In the genomic region with DNA sequence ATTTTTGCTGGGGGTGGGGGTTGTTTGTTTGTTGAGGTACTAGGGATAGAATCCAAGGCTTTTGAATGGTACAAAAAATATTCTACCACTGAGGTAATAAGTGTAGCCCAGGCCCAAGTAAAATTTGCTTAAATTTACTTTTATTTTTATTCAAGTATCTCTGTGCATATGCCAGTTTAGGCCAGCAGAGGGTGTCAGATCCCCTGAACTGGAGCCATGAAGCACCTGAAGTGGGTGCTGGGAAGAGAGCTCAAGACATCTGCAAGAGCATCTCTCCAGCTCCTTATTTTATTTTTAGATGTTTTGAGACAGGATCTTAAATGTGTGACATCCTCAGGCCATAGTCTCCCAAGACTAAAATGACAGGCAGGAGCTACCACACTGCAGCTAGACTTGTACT, we compare ENCODE assay signal across 8 mouse cellular contexts. TPM values are rescaled to one million over a fixed set of nuclear protein-coding genes. Genes with fewer than 3 reads are reported as not detected.
DNase-seq lines count a peak whose midpoint lies in the region; ATAC-seq and TF ChIP-seq lines count a peak whose summit lies in the region.
"Had no signal": no experiment of that assay in that cellular context is flagged by ENCODE, and none has a peak within 500 bp of the region (broad histone marks: within the 10 kb centered on the region; RNA-seq: fewer than 3 reads in every experiment).

No protein-coding gene starts in this region.

- peak; percentile 68 for TF ChIP-seq CTCF in kidney, postnatal 0 days (IDR thresholded peaks at IDR 0.05; ENCODE audit: low read depth)
- TF ChIP-seq CTCF in MEL (IDR thresholded peaks at IDR 0.05 in 2 of 3, conservative IDR thresholded peaks at IDR 0.05 in 1 of 3; ENCODE audit: control insufficient read depth in 1 of 3, insufficient read depth in 1 of 3, low read depth in 2 of 3, low read length in 3 of 3, poor library complexity in 1 of 3, severe bottlenecking in 1 of 3), result peak; percentile 39 to 64 (median 63)
- TF ChIP-seq CTCF in liver, embryonic 14.5 days (IDR thresholded peaks at IDR 0.05; ENCODE audit: low read depth), result peak; percentile 62

- no peak for TF ChIP-seq EP300 in MEL (IDR thresholded peaks at IDR 0.05; ENCODE audit: low read depth in 1 of 2, low read length in 2 of 2)
- TF ChIP-seq EP300 in liver, embryonic 14.5 days (IDR thresholded peaks at IDR 0.05; ENCODE audit: low read depth), result no peak

- ATAC-seq in kidney, postnatal 0 days (replicated peaks; ENCODE audit: low FRiP score, low read depth), result no peak
- ATAC-seq in kidney, embryonic 15.5 days (replicated peaks; ENCODE audit: low FRiP score), result no peak
- ATAC-seq in CD4-positive, CD25-positive, alpha-beta regulatory T cell, adult 4 months, result peak; percentile 13
- ATAC-seq in liver, embryonic 14.5 days (ENCODE audit: insufficient read depth), result no peak
- no peak for ATAC-seq in neural tube, embryonic 15.5 days (ENCODE audit: low FRiP score)
- ATAC-seq in monocyte, adult 5-6 weeks (replicated peaks; ENCODE audit: insufficient number of reproducible peaks, low FRiP score, low TSS enrichment, poor library complexity, severe bottlenecking), result no peak

- TF ChIP-seq POLR2A in MEL (IDR thresholded peaks at IDR 0.05; ENCODE audit: control insufficient read depth in 1 of 2, insufficient read depth in 1 of 2, low read depth in 1 of 2, low read length in 2 of 2, poor library complexity in 1 of 2), result no peak

- peaks cover 45% of the 10 kb centered on the region for H3K36me3 ChIP-seq in kidney, postnatal 0 days (ENCODE audit: insufficient read depth, low read length)
- peaks cover 67% of the 10 kb centered on the region for H3K36me3 ChIP-seq in kidney, embryonic 15.5 days
- peaks cover 17 to 49% of the 10 kb centered on the region in 2 experiments for H3K36me3 ChIP-seq in MEL (ENCODE audit: control insufficient read depth in 1 of 2, insufficient read depth in 2 of 2, low read length in 2 of 2)
- peaks cover 45% of the 10 kb centered on the region for H3K36me3 ChIP-seq in liver, embryonic 14.5 days (replicated peaks; ENCODE audit: control insufficient read depth, insufficient read depth, low read depth)
- peaks cover 57% of the 10 kb centered on the region for H3K36me3 ChIP-seq in neural tube, embryonic 15.5 days

- no peak overlapping the region for H3K4me2 ChIP-seq in kidney, postnatal 0 days (ENCODE audit: low read length)
- no peak overlapping the region for H3K4me2 ChIP-seq in kidney, embryonic 15.5 days
- no peak overlapping the region for H3K4me2 ChIP-seq in liver, embryonic 14.5 days (ENCODE audit: low read depth)
- H3K4me2 ChIP-seq in neural tube, embryonic 15.5 days, result no peak overlapping the region
- H3K4me2 ChIP-seq: limb, embryonic 15.5 days had no signal

- no peak overlapping the region for H3K27ac ChIP-seq in kidney, postnatal 0 days
- H3K27ac ChIP-seq in kidney, embryonic 15.5 days, result no peak overlapping the region
- H3K27ac ChIP-seq in MEL (ENCODE audit: control insufficient read depth, low read depth, low read length), result no peak overlapping the region
- H3K27ac ChIP-seq in liver, embryonic 14.5 days, result no peak overlapping the region
- no peak overlapping the region for H3K27ac ChIP-seq in neural tube, embryonic 15.5 days (replicated peaks)
- H3K27ac ChIP-seq: limb, embryonic 15.5 days had no signal

- no peak overlapping the region for H3K4me3 ChIP-seq in kidney, postnatal 0 days (replicated peaks; ENCODE audit: low read depth, low read length)
- no peak overlapping the region for H3K4me3 ChIP-seq in kidney, embryonic 15.5 days (replicated peaks)
- no peak overlapping the region for H3K4me3 ChIP-seq in MEL (ENCODE audit: control insufficient read depth in 1 of 2, insufficient read depth in 1 of 2, low read depth in 2 of 2, low read length in 2 of 2)
- H3K4me3 ChIP-seq in liver, embryonic 14.5 days (ENCODE audit: insufficient read depth in 1 of 2, low read depth in 2 of 2, low read length in 2 of 2), result no peak overlapping the region
- H3K4me3 ChIP-seq in neural tube, embryonic 15.5 days (replicated peaks), result no peak overlapping the region
- H3K4me3 ChIP-seq: limb, embryonic 15.5 days had no signal

- no peaks in the 10 kb centered on the region for H3K27me3 ChIP-seq in kidney, postnatal 0 days (ENCODE audit: insufficient read depth, low read length)
- H3K27me3 ChIP-seq in kidney, embryonic 15.5 days, result no peaks in the 10 kb centered on the region
- H3K27me3 ChIP-seq in MEL (ENCODE audit: control insufficient read depth in 1 of 2, insufficient read depth in 2 of 2, low read length in 2 of 2), result no peaks in the 10 kb centered on the region
- no peaks in the 10 kb centered on the region for H3K27me3 ChIP-seq in liver, embryonic 14.5 days (ENCODE audit: control insufficient read depth, insufficient read depth, low read length)
- no peaks in the 10 kb centered on the region for H3K27me3 ChIP-seq in neural tube, embryonic 15.5 days (replicated peaks)
- H3K27me3 ChIP-seq: limb, embryonic 15.5 days had no signal

- peak; percentile 37 for DNase-seq in kidney, postnatal 0 days (ENCODE audit: low spot score)
- peak; percentile 65 for DNase-seq in MEL (ENCODE audit: low read depth, low spot score)
- no peak for DNase-seq in liver, embryonic 14.5 days (ENCODE audit: low read depth in 3 of 3, low spot score in 3 of 3)

- TF ChIP-seq RAD21 in MEL (IDR thresholded peaks at IDR 0.05; ENCODE audit: low read depth, low read length), result peak; percentile 47

- no peaks in the 10 kb centered on the region for H3K9me3 ChIP-seq in kidney, postnatal 0 days (replicated peaks; ENCODE audit: low read length)
- no peaks in the 10 kb centered on the region for H3K9me3 ChIP-seq in kidney, embryonic 15.5 days (replicated peaks)
- no peaks in the 10 kb centered on the region for H3K9me3 ChIP-seq in MEL (replicated peaks; ENCODE audit: insufficient read depth, low read length)
- H3K9me3 ChIP-seq in liver, embryonic 14.5 days (ENCODE audit: control insufficient read depth, low read length), result no peaks in the 10 kb centered on the region
- H3K9me3 ChIP-seq in neural tube, embryonic 15.5 days (replicated peaks), result no peaks in the 10 kb centered on the region
- H3K9me3 ChIP-seq: limb, embryonic 15.5 days had no signal

- H3K4me1 ChIP-seq in kidney, postnatal 0 days (replicated peaks; ENCODE audit: insufficient read depth, low read length), result no peaks in the 10 kb centered on the region
- 0 out of 2 replicates have a peak, but pooled peaks cover 4% of the 10 kb centered on the region for H3K4me1 ChIP-seq in kidney, embryonic 15.5 days
- H3K4me1 ChIP-seq in MEL (ENCODE audit: control insufficient read depth in 1 of 2, insufficient read depth in 2 of 2, low read length in 2 of 2), result peaks cover 16 to 23% of the 10 kb centered on the region in 2 experiments
- H3K4me1 ChIP-seq in liver, embryonic 14.5 days (replicated peaks; ENCODE audit: control insufficient read depth in 2 of 2, insufficient read depth in 2 of 2, low read length in 1 of 2), result peaks cover 16 to 20% of the 10 kb centered on the region in 2 experiments
- H3K4me1 ChIP-seq in neural tube, embryonic 15.5 days, result no peaks in the 10 kb centered on the region
- H3K4me1 ChIP-seq: limb, embryonic 15.5 days had no signal

- H3K79me2 ChIP-seq in MEL (ENCODE audit: control insufficient read depth, insufficient read depth, low read length, poor library complexity), result peaks cover 5% of the 10 kb centered on the region

- H3K9ac ChIP-seq in kidney, postnatal 0 days (ENCODE audit: low read depth, low read length), result no peak overlapping the region
- H3K9ac ChIP-seq in kidney, embryonic 15.5 days, result no peak overlapping the region
- H3K9ac ChIP-seq in MEL (ENCODE audit: control insufficient read depth, low read depth, low read length, poor library complexity, severe bottlenecking), result no peak overlapping the region
- H3K9ac ChIP-seq in liver, embryonic 14.5 days (replicated peaks), result no peak overlapping the region
- no peak overlapping the region for H3K9ac ChIP-seq in neural tube, embryonic 15.5 days (replicated peaks)
- H3K9ac ChIP-seq: limb, embryonic 15.5 days had no signal

TF ChIP-seq in MEL, 35 proteins besides CTCF, POLR2A, EP300 and RAD21:
- TF ChIP-seq TBP (IDR thresholded peaks at IDR 0.05; ENCODE audit: low read depth, low read length) (no peak), POLR2AphosphoS5 (IDR thresholded peaks at IDR 0.05; ENCODE audit: borderline replicate concordance, low read depth, low read length) (no peak), MAX (IDR thresholded peaks at IDR 0.05; ENCODE audit: low read length) (no peak), SMC3 (IDR thresholded peaks at IDR 0.05; ENCODE audit: low read depth, low read length) (peak; percentile 67), MAZ (IDR thresholded peaks at IDR 0.05; ENCODE audit: low read depth, low read length) (no peak), JUND (IDR thresholded peaks at IDR 0.05; ENCODE audit: low read depth, low read length) (no peak)

RNA-seq across cellular contexts. Expression of a gene that starts 15.8 kb away (rescaled TPM):
- polyA plus RNA-seq in kidney, postnatal 0 days (2015; fragmentation: Nextera tagmentation; extraction: Ambion mirVana), result 63.7 and 71.2 TPM in 2 replicates
- polyA plus RNA-seq in kidney, embryonic 15.5 days (2015; fragmentation: Nextera tagmentation; extraction: Ambion mirVana), result 71.3 and 79.5 TPM in 2 replicates
- 100 to 1,000 TPM; 298 to 352 TPM for polyA plus RNA-seq in CD4-positive, CD25-positive, alpha-beta regulatory T cell, adult 4 months (2017; shearing (Covaris generic))
- total RNA-seq in MEL (2012; rRNA removed), result 68.3 and 82.3 TPM in 2 replicates
- polyA plus RNA-seq in MEL (2012; ENCODE audit: insufficient read depth in 1 of 2, insufficient read length in 2 of 2, low read depth in 1 of 2, low replicate concordance in 2 of 2, missing spikeins in 1 of 2), result 100 to 1,000 TPM in 1 of 2 experiments, not detected in 1; 134 TPM
- polyA plus RNA-seq in liver, embryonic 14.5 days (2012; rRNA removed), result 24.2 and 28.3 TPM in 2 replicates
- polyA plus RNA-seq in liver, embryonic 14.5 days (2014; fragmentation: Nextera tagmentation; extraction: Ambion mirVana), result 26.8 and 27.3 TPM in 2 replicates
- 73.5 and 78.6 TPM in 2 replicates for polyA plus RNA-seq in neural tube, embryonic 15.5 days (2015; fragmentation: Nextera tagmentation; extraction: Ambion mirVana)
- 562 to 797 TPM (median 623 TPM) in 3 replicates for total RNA-seq in monocyte, adult 5-6 weeks (2017)

RNA-seq across cellular contexts. Expression of a gene that starts 34.0 kb away (rescaled TPM):
- 74.4 and 77.6 TPM in 2 replicates for polyA plus RNA-seq in kidney, postnatal 0 days (2015; fragmentation: Nextera tagmentation; extraction: Ambion mirVana)
- 76.1 and 82.4 TPM in 2 replicates for polyA plus RNA-seq in kidney, embryonic 15.5 days (2015; fragmentation: Nextera tagmentation; extraction: Ambion mirVana)
- 100 to 1,000 TPM; 112 to 156 TPM for polyA plus RNA-seq in CD4-positive, CD25-positive, alpha-beta regulatory T cell, adult 4 months (2017; shearing (Covaris generic))
- total RNA-seq in MEL (2012; rRNA removed), result 12.5 and 13.1 TPM in 2 replicates
- polyA plus RNA-seq in MEL (2012; ENCODE audit: insufficient read depth in 1 of 2, insufficient read length in 2 of 2, low read depth in 1 of 2, low replicate concordance in 2 of 2, missing spikeins in 1 of 2), result 10 to 100 TPM in 1 of 2 experiments, not detected in 1; 19.9 TPM
- polyA plus RNA-seq in liver, embryonic 14.5 days (2012; rRNA removed), result 6.9 and 10.4 TPM in 2 replicates
- 17.6 and 17.9 TPM in 2 replicates for polyA plus RNA-seq in liver, embryonic 14.5 days (2014; fragmentation: Nextera tagmentation; extraction: Ambion mirVana)
- polyA plus RNA-seq in neural tube, embryonic 15.5 days (2015; fragmentation: Nextera tagmentation; extraction: Ambion mirVana), result 97.0 and 121 TPM in 2 replicates
- 118 to 145 TPM (median 130 TPM) in 3 replicates for total RNA-seq in monocyte, adult 5-6 weeks (2017)

Comparison
In these comparisons a context has a peak if more than half of its experiments do, and no peak if none do; other contexts are left out.
1. DNase-seq: peak in kidney, postnatal 0 days (single experiment) and MEL (single experiment); none in liver, embryonic 14.5 days (0 of 3).
2. Peak in every context shown above with its lines, with median percentiles within 50 percentile points of each other: CTCF ChIP-seq.